Mouse (Mus musculus): ENCODE measurements around the gene Mymx. TPM values are rescaled to one million over a fixed set of nuclear protein-coding genes. Genes with fewer than 3 reads are reported as not detected.

The Mymx gene
- polyA plus RNA-seq, 1 experiment from 2014 or later, result not detected

- H3K4me1 ChIP-seq, result peaks cover 45% of the 10 kb centered on the region
- H3K4me3 ChIP-seq, result peak overlapping the region; percentile 45
- H3K9me3 ChIP-seq, result no peaks in the 10 kb centered on the region
- peaks cover 12% of the 10 kb centered on the region for H3K27me3 ChIP-seq (replicated peaks)
- 51% methylated on average over 8 of the region's 8 CpGs for WGBS
- peak overlapping the region; percentile 86 for H3K4me2 ChIP-seq
- H3K9ac ChIP-seq, result no peak overlapping the region; the same call in 1 of the 2 replicates
- ATAC-seq (replicated peaks), result no peak
- no peak overlapping the region for H3K27ac ChIP-seq
- no peaks in the 10 kb centered on the region for H3K36me3 ChIP-seq (replicated peaks)
These were observed 7.7 kb downstream of the Mymx start for GRCm38 (mm10) chr17:45594195-45594594.

DNA sequence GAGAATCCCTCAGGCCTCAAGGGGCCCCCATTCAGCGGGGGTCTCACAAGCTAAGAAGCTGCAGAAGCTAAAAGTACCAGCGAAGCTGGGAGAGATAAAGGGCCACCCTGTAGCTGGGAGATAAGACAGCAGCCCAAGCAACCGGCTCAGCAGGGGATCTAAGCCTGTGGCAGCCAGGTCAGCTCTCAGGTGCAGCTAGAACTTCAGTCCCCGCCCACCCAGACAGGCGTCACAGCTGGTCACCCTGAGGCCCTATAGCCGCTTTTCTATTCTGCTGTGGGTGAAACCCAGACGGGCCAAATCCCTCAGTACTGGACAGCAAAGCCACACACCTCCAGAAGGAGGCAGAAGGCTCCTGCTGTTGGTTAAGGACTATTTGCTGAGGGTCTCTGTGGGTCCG, 8.4 kb downstream of the Mymx start:
- Histone ChIP-seq H3K4me3 (no peak overlapping the region), H3K9ac (no peak overlapping the region), H3K27me3 (replicated peaks) (peaks cover 12% of the 10 kb centered on the region), H3K4me1 (peaks cover 44% of the 10 kb centered on the region), H3K36me3 (replicated peaks) (no peaks in the 10 kb centered on the region), H3K4me2 (peak overlapping the region; percentile 9; the same call in 1 of the 2 replicates), H3K27ac (no peak overlapping the region), H3K9me3 (no peaks in the 10 kb centered on the region)
- ATAC-seq (replicated peaks), result no peak
- 25% methylated on average over 8 of the region's 8 CpGs for WGBS

- no peak overlapping the region for H3K9ac ChIP-seq
These were observed 9.1 kb downstream of the Mymx start for GRCm38 (mm10) chr17:45592606-45593431.

DNA sequence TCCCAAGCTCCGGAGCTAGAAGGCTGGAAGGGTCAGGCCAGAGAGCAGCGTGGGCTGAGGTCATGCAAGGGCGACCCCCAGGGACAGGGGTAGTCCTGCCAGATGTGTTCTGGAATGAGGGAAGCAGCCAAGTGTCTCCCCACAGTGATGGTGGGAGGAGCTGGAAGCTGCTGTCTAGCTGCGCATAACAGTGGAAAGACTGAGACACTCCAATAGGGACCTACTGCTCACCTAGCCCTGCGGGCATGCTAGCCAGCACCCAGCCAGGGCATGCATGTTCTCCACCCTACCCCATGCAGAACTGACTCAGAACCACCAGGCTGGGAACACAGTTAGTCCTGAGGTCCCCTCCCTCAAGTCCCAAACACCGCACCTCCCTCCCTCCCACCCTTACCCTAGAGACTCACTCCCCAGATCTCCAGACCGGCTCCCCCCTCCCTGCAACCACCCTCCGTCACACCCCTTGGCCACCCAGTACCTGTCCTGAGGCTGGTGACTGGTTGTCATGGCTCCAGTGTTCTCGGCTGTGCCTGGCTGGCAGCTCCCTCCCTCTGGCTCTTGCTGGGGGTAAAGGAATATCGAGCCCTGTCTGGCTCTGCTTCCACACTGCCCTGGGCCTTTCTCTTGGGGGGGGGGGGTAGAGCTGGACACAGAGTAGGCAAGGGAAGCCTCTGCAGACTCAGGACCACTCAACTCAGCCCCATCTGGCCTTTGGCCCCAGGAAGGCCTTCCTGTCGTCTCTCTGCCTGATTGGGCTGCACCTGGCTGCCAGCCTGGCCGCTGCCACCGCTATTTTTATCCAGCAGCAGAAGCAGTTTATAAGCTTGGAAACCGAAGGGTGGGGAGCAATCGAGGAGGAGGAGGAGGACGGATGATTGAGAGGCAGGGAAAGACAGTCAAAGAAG, 9.9 kb downstream of the Mymx start:
- Histone ChIP-seq H3K4me1 (peaks cover 44% of the 10 kb centered on the region), H3K27ac (no peak overlapping the region), H3K4me2 (no peak overlapping the region), H3K9ac (no peak overlapping the region), H3K36me3 (replicated peaks) (no peaks in the 10 kb centered on the region), H3K27me3 (replicated peaks) (peaks cover 12% of the 10 kb centered on the region), H3K9me3 (no peaks in the 10 kb centered on the region), H3K4me3 (no peak overlapping the region)
- ATAC-seq (replicated peaks), result no peak
- 50% methylated on average over 16 of the region's 16 CpGs for WGBS

More at GRCm38 (mm10) chr17:45592606-45593431, 9.1 kb downstream of the Mymx start:
- no peak for ATAC-seq (replicated peaks)
- no peak overlapping the region for H3K4me2 ChIP-seq
- peaks cover 44% of the 10 kb centered on the region for H3K4me1 ChIP-seq
- no peak overlapping the region for H3K4me3 ChIP-seq
- no peaks in the 10 kb centered on the region for H3K36me3 ChIP-seq (replicated peaks)
- WGBS, result 51% methylated on average over 8 of the region's 8 CpGs
- H3K9me3 ChIP-seq, result no peaks in the 10 kb centered on the region
- H3K27me3 ChIP-seq (replicated peaks), result peaks cover 12% of the 10 kb centered on the region
- no peak overlapping the region for H3K27ac ChIP-seq

DNA sequence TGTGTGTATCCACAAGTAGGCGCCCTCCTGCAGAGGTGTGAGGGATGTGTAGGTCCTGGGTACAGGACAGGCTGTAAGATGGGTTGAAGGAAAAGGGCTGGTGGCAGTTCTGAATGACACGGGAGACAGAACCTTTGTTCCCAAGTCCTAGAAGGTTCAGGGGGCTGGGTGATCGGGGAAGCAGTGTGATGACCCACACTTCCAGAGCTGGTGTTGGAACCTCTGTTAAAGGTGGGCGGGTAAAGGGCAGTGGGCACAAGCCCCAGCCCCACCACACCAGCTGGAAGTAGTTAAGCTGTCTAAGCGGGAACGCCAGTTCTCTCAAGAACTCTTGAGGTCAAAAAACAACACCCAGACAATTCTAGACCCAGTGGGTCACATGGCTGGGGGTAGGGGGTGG, 11.5 kb downstream of the Mymx start:
- H3K9me3 ChIP-seq, result no peaks in the 10 kb centered on the region
- H3K36me3 ChIP-seq (replicated peaks), result no peaks in the 10 kb centered on the region
- no peak overlapping the region for H3K9ac ChIP-seq
- no peak for ATAC-seq (replicated peaks)
- no peak overlapping the region for H3K4me2 ChIP-seq
- H3K4me1 ChIP-seq, result peaks cover 39% of the 10 kb centered on the region
- H3K4me3 ChIP-seq, result no peak overlapping the region
- WGBS, result 88% methylated on average over 6 of the region's 6 CpGs
- H3K27ac ChIP-seq, result no peak overlapping the region
- peaks cover 12% of the 10 kb centered on the region for H3K27me3 ChIP-seq (replicated peaks)

- Histone ChIP-seq H3K27me3 (replicated peaks) (peaks cover 12% of the 10 kb centered on the region), H3K9me3 (no peaks in the 10 kb centered on the region), H3K27ac (no peak overlapping the region), H3K4me1 (peaks cover 39% of the 10 kb centered on the region), H3K36me3 (replicated peaks) (no peaks in the 10 kb centered on the region), H3K4me2 (no peak overlapping the region), H3K9ac (no peak overlapping the region), H3K4me3 (no peak overlapping the region)
- WGBS, result 95% methylated on average over 8 of the region's 8 CpGs
- no peak for ATAC-seq (replicated peaks)
These were observed 12.1 kb downstream of the Mymx start for GRCm38 (mm10) chr17:45589844-45590243.

DNA sequence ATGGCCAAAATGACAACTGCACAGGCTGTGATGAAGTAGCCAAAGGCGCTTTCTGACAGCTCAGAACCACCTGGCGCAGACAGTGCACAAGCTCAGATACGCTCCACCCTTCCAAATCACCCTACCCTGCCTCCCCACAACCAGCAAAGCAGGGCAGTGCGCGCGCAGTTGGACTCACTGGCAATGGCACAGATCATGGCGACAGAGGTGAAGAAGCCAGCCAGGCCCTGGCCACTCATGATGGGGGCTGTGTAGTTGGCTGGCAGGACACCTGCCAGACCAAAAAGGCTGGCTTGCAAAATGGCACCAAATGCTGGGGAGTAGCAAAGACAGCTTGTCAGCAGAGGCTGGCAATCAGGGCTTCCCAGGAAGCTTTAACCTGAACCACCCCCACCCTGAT, 12.7 kb downstream of the Mymx start:
- peaks cover 40% of the 10 kb centered on the region for H3K4me1 ChIP-seq
- H3K27ac ChIP-seq, result no peak overlapping the region
- ATAC-seq (replicated peaks), result no peak
- 96% methylated on average over 7 of the region's 7 CpGs for WGBS
- H3K9ac ChIP-seq, result no peak overlapping the region
- no peak overlapping the region for H3K4me3 ChIP-seq
- no peaks in the 10 kb centered on the region for H3K36me3 ChIP-seq (replicated peaks)
- no peaks in the 10 kb centered on the region for H3K9me3 ChIP-seq
- no peak overlapping the region for H3K4me2 ChIP-seq
- peaks cover 11% of the 10 kb centered on the region for H3K27me3 ChIP-seq (replicated peaks)

DNA sequence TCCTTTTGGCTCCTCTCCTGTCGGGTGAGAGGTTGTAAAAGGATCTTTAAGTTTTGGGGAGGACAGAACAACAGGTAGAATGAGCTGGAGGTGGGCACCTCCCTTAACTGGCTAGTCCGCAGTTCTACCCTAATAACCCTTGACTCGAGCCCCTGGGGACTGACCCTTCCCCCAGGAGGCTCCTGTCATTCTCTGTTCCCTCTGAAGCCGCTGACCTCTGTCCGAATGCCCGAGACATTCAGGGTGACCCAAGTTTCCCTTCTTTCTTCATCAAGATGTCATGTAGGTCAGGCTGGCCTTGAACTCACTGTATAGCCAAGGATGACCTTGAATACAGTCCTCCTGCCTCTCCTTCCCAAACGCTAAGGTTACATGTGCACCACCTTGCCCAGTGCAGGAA, 13.5 kb downstream of the Mymx start:
- H3K27ac ChIP-seq, result no peak overlapping the region
- no peak overlapping the region for H3K9ac ChIP-seq
- H3K4me1 ChIP-seq, result peaks cover 35% of the 10 kb centered on the region
- peaks cover 3% of the 10 kb centered on the region for H3K27me3 ChIP-seq (replicated peaks)
- H3K9me3 ChIP-seq, result no peaks in the 10 kb centered on the region
- no peak overlapping the region for H3K4me2 ChIP-seq
- H3K4me3 ChIP-seq, result no peak overlapping the region
- WGBS, result 94% methylated on average over 7 of the region's 7 CpGs
- ATAC-seq (replicated peaks), result no peak
- no peaks in the 10 kb centered on the region for H3K36me3 ChIP-seq (replicated peaks)

GRCm38 (mm10) chr17:45586449-45586837, 15.5 kb downstream of the Mymx start:
- WGBS, result 95% methylated on average over 3 of the region's 3 CpGs
- Histone ChIP-seq H3K9me3 (no peaks in the 10 kb centered on the region), H3K27ac (no peak overlapping the region), H3K36me3 (replicated peaks) (no peaks in the 10 kb centered on the region), H3K9ac (no peak overlapping the region), H3K4me1 (peaks cover 18% of the 10 kb centered on the region; the same call in 1 of the 2 replicates), H3K4me2 (no peak overlapping the region), H3K4me3 (no peak overlapping the region), H3K27me3 (replicated peaks) (no peaks in the 10 kb centered on the region)
- no peak for ATAC-seq (replicated peaks)

DNA sequence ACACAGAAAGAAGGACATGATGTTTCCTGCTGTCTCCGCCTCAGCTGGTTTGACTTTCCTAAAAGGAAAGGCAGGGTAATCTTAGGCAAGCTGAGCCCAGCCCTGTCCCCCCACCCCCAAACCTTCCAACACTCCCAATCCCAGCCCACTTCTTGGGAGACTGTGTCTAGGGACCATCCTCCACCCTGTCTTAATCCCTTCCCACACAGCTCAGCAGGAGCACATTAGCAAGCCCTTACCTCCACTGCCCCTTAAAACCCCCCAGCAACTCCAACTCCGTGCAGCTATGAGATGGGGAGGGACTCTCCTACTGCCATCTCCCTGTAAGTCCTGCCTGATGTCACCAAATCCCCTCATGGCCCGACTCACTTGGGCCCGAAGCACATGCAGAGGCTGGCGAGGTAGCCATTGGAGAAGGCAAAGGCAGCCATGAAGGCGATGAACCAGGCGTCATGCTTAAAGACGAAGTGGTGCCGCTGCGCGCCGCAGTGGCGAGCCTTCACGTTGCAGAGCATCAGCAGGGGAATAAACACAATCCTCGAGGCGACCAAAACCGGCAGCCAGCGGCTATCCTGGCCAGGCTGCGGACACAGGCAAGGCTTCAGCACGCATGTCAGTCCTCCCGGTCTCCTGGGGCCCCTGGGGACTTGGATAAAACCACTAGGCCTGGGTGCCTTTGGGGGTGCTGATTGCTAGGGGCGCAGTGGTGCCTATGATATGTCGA, 16.0 kb downstream of the Mymx start:
- Histone ChIP-seq H3K9ac (no peak overlapping the region), H3K9me3 (no peaks in the 10 kb centered on the region), H3K36me3 (replicated peaks) (no peaks in the 10 kb centered on the region), H3K4me1 (peaks cover 18% of the 10 kb centered on the region; the same call in 1 of the 2 replicates), H3K27ac (peak overlapping the region; percentile 54; the same call in 1 of the 2 replicates), H3K27me3 (replicated peaks) (no peaks in the 10 kb centered on the region), H3K4me3 (no peak overlapping the region), H3K4me2 (no peak overlapping the region)
- ATAC-seq (replicated peaks), result no peak
- 59% methylated on average over 23 of the region's 23 CpGs for WGBS

DNA sequence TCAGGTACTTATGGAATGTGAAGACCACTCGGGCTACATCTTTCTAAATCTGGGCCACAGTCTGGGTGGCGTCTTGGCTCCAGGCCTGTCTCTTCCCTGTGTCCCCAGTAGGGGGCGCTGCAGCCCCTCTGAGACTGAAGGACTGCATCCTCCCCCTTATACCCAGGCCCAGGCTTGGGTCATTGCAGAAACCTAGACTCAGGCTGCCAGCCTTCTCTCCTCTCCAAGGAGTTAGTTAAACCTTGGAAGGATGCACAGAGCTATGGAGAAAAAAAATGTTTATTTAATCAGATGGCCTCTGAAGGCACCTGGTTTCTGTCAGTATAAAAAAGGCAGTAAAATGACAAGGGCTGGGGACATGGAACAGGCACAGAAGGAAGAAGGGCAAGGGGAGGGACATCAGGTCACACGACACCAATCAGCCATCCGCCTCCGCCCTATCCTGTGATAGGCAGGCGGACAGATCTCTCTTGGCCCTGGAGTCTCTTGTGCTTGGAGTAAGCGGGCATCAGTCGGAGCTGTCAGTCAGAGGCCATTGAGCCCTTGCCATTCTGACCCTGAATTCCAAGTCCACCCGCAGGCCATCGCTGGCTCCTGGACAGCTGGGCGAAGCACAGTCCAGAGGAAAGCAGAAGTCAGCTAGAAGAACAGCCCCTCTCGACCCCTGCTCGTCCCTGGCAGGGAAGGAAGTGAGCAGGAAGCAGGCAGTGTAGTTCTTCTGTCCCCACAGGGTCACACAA, 16.8 kb downstream of the Mymx start:
- Histone ChIP-seq H3K9me3 (no peaks in the 10 kb centered on the region), H3K4me3 (no peak overlapping the region), H3K9ac (no peak overlapping the region; the same call in 1 of the 2 replicates), H3K27me3 (replicated peaks) (no peaks in the 10 kb centered on the region), H3K4me2 (no peak overlapping the region), H3K36me3 (replicated peaks) (no peaks in the 10 kb centered on the region), H3K27ac (peak overlapping the region; percentile 54), H3K4me1 (peaks cover 18% of the 10 kb centered on the region; the same call in 1 of the 2 replicates)
- WGBS, result 18% methylated on average over 14 of the region's 14 CpGs
- peak; percentile 61 for ATAC-seq (replicated peaks)
